Mouse (Mus musculus): ENCODE data around the gene AC131692.1.

- TF ChIP-seq CTCF (IDR thresholded peaks at IDR 0.05; ENCODE audit: borderline replicate concordance, insufficient read depth, low read length) (no peak), POLR2A (IDR thresholded peaks at IDR 0.05; ENCODE audit: low read depth, low read length) (no peak)
These were observed 22.1 kb downstream of the AC131692.1 start for GRCm38 (mm10) chr19:6116113-6116850.
